Mouse (Mus musculus): ENCODE data around the gene Abcc10. TPM values are rescaled to one million over a fixed set of nuclear protein-coding genes. Genes with fewer than 3 reads are reported as not detected.

The Abcc10 gene
- 1 to 10 TPM; 8.9 to 9.7 TPM for total RNA-seq (2021)
- long read RNA-seq, experiment 1, full-length matches to known transcripts, result 3 of 12 reads
- long read RNA-seq, experiment 1, partial matches to known transcripts, result 2 of 12 reads
- long read RNA-seq, experiment 1, other reads (novel, unspliced or antisense), result 7 of 12 reads
- long read RNA-seq, experiment 2, full-length matches to known transcripts, result 2 of 13 reads
- long read RNA-seq, experiment 2, partial matches to known transcripts, result 4 of 13 reads
- long read RNA-seq, experiment 2, other reads (novel, unspliced or antisense), result 7 of 13 reads

DNA sequence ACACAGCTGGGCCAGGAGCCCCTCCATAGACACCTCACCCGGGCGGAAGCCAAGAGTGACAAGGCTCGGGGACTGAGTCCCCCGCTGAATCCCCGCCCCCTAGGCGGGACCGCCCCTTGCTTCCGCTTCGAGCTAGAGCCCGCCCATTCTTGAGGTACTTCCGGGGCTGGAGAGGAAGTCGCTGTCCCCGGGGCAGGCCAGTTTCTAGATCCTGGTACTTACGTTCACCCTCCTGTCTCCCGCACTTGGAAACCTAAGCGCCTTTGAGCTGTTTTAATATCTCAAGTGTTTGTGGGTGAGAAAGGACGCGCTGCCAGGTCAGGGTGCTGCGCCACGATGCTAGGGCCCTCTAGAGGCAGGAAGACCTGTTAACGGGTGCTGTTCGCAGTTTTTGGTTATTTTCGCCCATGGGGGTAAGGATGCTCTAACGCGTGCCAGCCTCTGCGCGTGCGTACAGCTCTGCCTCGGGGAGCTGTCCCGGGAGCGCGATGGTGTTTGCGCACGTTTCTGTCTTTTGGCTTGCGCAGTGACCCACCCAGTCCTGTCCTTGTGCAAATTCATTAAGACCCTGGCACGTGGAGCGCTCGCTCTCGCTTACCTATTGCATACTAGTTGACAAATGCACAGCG is at the start of gene Abcc10:
Gene Abcc10, minus strand, starts transcription at position 447 of the 629 bp plus-strand sequence.
- H3K27ac ChIP-seq, result peak within 1 kb of the TSS; percentile 94
- H3K4me3 ChIP-seq, result peak within 1 kb of the TSS; percentile 84
- TF ChIP-seq CTCF (conservative IDR thresholded peaks at IDR 0.05), result peak; percentile 65
- DNase-seq (ENCODE audit: low spot score in 2 of 2), result peak; percentile 96

GRCm38 (mm10) chr17:46371783-46372182 is 43.6 kb upstream of the Abcc10 start:
- Histone ChIP-seq H3K27ac (no peak overlapping the region), H3K4me3 (no peak overlapping the region)
- peak in 1 of 2 experiments; percentile 39 for DNase-seq (ENCODE audit: low spot score in 2 of 2)
- TF ChIP-seq CTCF (conservative IDR thresholded peaks at IDR 0.05), result peak; percentile 75

DNA sequence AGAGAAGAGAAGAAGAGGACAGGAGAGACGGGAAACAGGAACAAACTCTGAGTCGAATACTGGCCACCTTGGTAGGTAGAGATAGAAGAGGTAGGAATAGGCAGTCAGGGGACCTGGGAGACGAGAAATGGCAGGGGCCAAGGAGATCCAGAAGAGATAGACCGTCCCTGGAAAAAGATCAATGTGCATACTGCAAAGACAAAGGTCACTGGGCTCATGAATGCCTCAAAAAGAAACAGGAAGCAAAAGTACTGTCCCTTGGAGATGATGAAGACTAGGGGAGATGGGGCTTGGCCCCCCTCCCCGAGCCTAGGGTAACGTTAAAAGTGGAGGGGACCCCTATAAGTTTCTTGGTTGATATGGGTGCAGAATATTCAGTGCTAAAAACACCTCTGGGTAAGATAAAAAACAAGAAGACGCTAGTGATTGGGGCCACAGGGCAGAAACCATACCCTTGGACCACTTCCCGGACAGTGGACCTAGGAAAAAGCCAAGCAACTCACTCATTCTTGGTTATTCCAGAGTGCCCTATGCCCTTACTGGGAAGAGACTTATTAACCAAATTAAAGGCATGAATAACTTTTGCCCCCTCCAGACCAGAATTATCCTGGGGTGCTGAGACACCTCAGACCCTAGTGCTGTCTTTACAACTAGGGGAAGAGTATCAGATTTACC is 23.0 kb upstream of the Abcc10 start:
- no peak overlapping the region for H3K27ac ChIP-seq
- TF ChIP-seq CTCF (conservative IDR thresholded peaks at IDR 0.05), result no peak
- no peak for DNase-seq (ENCODE audit: low spot score in 2 of 2)
- H3K4me3 ChIP-seq, result no peak overlapping the region

DNA sequence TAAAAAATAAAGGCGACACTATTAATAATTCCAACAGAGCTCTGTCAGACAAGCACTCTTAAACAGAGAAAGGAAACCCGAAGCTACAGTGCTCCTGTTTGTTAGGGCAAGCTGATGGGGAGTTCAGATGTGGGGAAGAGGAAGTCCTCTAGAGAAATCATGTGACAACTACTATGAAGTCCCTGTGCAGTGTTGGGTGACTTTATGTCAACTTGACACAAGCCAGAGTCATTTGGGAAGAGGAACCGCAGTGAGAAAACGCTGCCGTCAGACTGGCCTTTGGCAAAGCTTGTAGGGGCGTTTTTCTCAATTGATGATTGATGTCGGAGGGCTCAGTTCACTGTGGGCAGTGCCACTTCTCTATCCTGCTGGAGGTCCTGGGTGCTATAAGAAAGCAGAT is 13.1 kb upstream of the Abcc10 start:
- Histone ChIP-seq H3K27ac (no peak overlapping the region), H3K4me3 (no peak overlapping the region)
- TF ChIP-seq CTCF (conservative IDR thresholded peaks at IDR 0.05), result no peak
- no peak for DNase-seq (ENCODE audit: low spot score in 2 of 2)

- no peak for DNase-seq (ENCODE audit: low spot score in 2 of 2)
- Histone ChIP-seq H3K4me3 (no peak overlapping the region), H3K27ac (no peak overlapping the region)
- peak; percentile 69 for TF ChIP-seq CTCF (conservative IDR thresholded peaks at IDR 0.05)
Observed at GRCm38 (mm10) chr17:46336475-46336874, 8.3 kb upstream of the Abcc10 start.

- Histone ChIP-seq H3K27ac (peak overlapping the region; percentile 94), H3K4me3 (peak overlapping the region; percentile 84)
- no peak for TF ChIP-seq CTCF (conservative IDR thresholded peaks at IDR 0.05)
- no peak for DNase-seq (ENCODE audit: low spot score in 2 of 2)
Observed at GRCm38 (mm10) chr17:46328723-46329122, 571 bp upstream of the Abcc10 start.

DNA sequence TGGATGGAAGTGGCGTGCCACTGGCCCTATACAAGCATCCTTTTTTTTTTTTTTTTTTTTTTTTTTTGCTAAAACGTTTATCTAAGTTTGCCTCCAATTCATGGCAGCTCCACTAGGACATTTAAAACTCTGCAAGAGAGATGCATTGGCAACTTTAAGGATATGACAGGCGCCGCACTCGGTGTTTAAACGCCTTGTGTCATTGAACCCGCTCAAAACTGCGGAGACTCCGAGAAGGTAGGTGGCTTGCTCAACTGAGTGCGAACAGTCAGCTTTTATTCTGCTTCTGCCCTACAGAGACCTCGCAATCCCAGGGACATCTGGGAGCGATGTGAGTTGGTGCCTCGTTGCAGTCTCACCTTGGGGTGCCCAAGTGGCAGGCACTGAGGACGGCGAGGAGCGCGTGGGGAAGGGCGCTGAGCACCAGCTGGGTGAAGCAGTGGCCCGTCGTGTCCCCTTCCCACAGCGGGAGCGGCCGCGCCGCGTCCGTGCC is 693 bp downstream of the Abcc10 start:
- H3K27ac ChIP-seq, result peak overlapping the region; percentile 94
- DNase-seq (ENCODE audit: low spot score in 2 of 2), result peak in 1 of 2 experiments; percentile 17
- H3K4me3 ChIP-seq, result peak overlapping the region; percentile 84
- no peak for TF ChIP-seq CTCF (conservative IDR thresholded peaks at IDR 0.05)

GRCm38 (mm10) chr17:46322046-46322823 is 5.9 kb downstream of the Abcc10 start:
- DNase-seq (ENCODE audit: low spot score in 2 of 2), result no peak
- Histone ChIP-seq H3K27ac (no peak overlapping the region), H3K4me3 (no peak overlapping the region)
- no peak for TF ChIP-seq CTCF (conservative IDR thresholded peaks at IDR 0.05)

DNA sequence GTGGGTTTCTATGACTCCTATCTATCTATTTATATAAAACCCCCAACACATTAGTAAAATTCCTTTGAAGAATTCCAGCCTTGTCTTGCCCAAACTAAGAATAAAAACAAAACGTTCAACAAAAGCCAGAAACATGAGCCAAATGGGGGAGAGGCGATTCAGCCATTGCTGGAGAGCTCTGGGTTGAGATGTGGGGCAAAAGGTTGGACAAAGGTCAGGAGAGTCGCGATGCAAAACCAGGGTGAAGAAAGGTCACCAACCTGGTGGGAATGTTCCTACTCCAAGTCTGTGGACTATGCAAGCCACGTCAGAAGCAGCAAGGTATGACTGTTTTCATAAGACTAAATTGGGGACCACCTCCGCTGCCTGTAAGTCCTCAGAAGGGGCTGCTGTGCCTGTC is 7.7 kb downstream of the Abcc10 start:
- TF ChIP-seq CTCF (conservative IDR thresholded peaks at IDR 0.05), result no peak
- H3K4me3 ChIP-seq, result no peak overlapping the region
- no peak overlapping the region for H3K27ac ChIP-seq
- DNase-seq (ENCODE audit: low spot score in 2 of 2), result no peak

- no peak overlapping the region for H3K27ac ChIP-seq
- TF ChIP-seq CTCF (conservative IDR thresholded peaks at IDR 0.05), result no peak
- no peak for DNase-seq (ENCODE audit: low spot score in 2 of 2)
- no peak overlapping the region for H3K4me3 ChIP-seq
Observed at GRCm38 (mm10) chr17:46315813-46316212, 12.3 kb downstream of the Abcc10 start.

DNA sequence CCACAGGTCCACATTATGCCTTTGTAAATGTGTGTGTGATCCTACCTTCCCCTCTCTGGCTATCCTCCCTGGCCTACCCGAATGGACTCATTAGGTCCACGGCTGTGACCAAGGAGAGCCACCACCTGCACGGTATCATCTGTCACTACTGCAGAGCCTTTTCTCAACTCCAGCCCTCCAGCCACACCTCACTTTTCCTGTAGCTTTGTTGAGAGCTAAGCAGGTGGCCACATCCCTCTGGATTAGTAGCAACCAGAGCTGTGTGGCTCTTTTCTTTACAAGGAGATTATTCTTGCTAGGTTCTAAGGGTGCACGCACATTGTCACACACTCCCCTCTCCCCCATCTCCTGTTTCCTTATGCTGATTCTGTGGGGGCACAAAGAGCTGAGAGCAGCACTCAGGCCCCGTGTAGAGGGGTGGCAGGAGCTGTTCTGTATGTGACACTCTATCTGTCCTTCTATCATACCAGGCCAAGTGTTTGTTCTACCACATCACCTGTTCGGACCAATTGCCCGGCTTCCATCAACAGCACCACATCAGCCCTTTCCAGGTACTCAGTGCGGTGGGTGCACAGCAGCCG is 14.9 kb downstream of the Abcc10 start:
- no peak overlapping the region for H3K4me3 ChIP-seq
- DNase-seq (ENCODE audit: low spot score in 2 of 2), result no peak
- H3K27ac ChIP-seq, result no peak overlapping the region
- TF ChIP-seq CTCF (conservative IDR thresholded peaks at IDR 0.05), result no peak

- TF ChIP-seq CTCF (conservative IDR thresholded peaks at IDR 0.05), result no peak
- no peak for DNase-seq (ENCODE audit: low spot score in 2 of 2)
- Histone ChIP-seq H3K4me3 (no peak overlapping the region), H3K27ac (no peak overlapping the region)
Observed at GRCm38 (mm10) chr17:46310515-46310914, 17.6 kb downstream of the Abcc10 start.
